Mouse (Mus musculus): Measurements from ENCODE around the gene Ephb2.

DNA sequence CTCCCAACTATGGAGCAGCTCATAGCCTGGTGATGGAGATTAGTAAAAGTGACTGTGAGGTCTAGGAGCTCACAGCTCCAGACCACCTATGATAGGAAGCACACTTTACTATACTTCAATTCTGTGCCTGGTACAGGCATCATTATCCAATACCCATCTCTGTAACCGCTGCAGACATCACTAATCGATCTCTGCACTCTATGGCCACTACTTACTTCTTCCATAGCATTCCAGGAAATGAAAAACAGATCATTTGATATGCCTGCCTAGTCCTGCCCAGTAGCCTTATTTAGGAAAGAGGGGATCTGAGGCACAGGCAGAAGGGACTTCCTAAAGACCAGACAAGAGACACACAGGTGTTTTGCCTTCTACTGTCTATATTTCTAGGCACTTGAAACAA, 59.9 kb downstream of the Ephb2 start:
- TF ChIP-seq USF1 (IDR thresholded peaks at IDR 0.05; ENCODE audit: low read depth) (no peak), MAX (IDR thresholded peaks at IDR 0.05; ENCODE audit: low read depth) (no peak), MYOG (IDR thresholded peaks at IDR 0.05; ENCODE audit: control insufficient read depth in 1 of 3, insufficient read depth in 1 of 3, insufficient read length in 2 of 3, low read depth in 2 of 3) (no peak), POLR2AphosphoS2 (IDR thresholded peaks at IDR 0.05; ENCODE audit: insufficient read length, low read depth) (no peak), POLR2A (IDR thresholded peaks at IDR 0.05; ENCODE audit: insufficient read length, low read depth) (no peak), E2F4 (IDR thresholded peaks at IDR 0.05; ENCODE audit: insufficient read depth) (no peak), TCF12 (IDR thresholded peaks at IDR 0.05; ENCODE audit: insufficient read depth, poor library complexity, severe bottlenecking) (no peak), CEBPB (IDR thresholded peaks at IDR 0.05; ENCODE audit: insufficient read depth, poor library complexity, severe bottlenecking) (no peak), REST (IDR thresholded peaks at IDR 0.05; ENCODE audit: insufficient read depth, insufficient read length) (no peak)

Measured in myocyte (in vitro differentiated cells).